In the genomic region with DNA sequence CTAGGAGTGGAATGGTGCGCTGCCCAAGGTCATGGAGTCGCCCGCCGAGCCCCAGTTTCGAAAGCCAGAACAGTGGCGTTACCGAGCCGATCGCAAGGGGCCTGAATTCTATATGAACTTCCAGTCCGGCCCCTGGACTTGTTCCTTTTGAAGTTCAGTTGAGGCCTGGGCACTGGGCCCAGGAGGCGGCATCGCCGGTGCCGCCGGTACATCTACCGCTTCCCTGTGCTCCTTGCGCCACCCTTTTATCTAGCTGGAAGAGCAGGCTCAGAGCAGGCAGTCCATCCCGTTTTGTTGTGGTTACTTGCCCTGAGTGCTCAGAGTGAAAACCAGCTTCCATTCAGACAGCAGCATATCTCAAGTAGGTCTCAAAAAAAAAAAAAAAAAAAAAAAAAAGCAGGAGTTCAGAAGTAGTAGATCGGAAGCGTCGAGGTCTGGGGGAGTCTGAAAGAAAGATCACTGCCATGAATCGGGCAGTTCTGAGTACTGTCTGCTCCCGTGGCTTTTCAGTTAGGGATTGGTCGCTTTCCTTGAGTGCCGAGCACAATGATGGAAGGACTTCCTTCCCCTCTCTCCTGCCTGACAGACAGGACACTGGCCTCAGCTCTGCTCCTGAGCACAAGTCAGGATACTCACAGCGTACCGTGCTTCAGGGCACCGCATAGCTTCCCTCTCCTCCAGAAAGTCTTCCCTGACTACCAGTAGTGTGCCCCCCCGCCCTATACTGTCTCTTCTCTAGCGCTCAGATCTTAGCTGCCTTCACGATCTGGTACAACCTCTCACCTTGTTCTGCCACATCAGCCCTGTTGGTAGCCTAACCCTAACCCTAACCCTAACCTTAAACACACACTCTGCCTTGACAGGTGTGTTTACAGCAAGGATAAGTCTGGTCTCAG, we compare ENCODE assay signal across 8 mouse cellular contexts. TPM values are rescaled to one million over a fixed set of nuclear protein-coding genes. Genes with fewer than 3 reads are reported as not detected.
DNase-seq lines count a peak whose midpoint lies in the region; ATAC-seq and TF ChIP-seq lines count a peak whose summit lies in the region.

No protein-coding gene starts in this region.

- TF ChIP-seq POLR2A in heart, adult 2 months (IDR thresholded peaks at IDR 0.05; ENCODE audit: insufficient read depth, low read depth, low read length), result no peak
- TF ChIP-seq POLR2A in bone marrow macrophage, adult 2 months (IDR thresholded peaks at IDR 0.05; ENCODE audit: borderline replicate concordance, low read depth, low read length), result no peak

- peaks cover 1% of the 10 kb centered on the region for H3K4me1 ChIP-seq in heart, adult 2 months (ENCODE audit: control insufficient read depth, insufficient read depth, low read length)
- H3K4me1 ChIP-seq in bone marrow macrophage, adult 2 months (ENCODE audit: control insufficient read depth, insufficient read depth, low read length), result peaks cover 3% of the 10 kb centered on the region; the same call in 1 of the 2 replicates
- H3K4me1 ChIP-seq in hindbrain, embryonic 14.5 days (replicated peaks; ENCODE audit: control insufficient read depth, insufficient read depth, low read length), result peaks cover 20% of the 10 kb centered on the region
- peaks cover 3% of the 10 kb centered on the region; the same call in 1 of the 2 replicates for H3K4me1 ChIP-seq in midbrain, embryonic 16.5 days (ENCODE audit: control insufficient read depth, insufficient read depth, low read length)

- ATAC-seq in hindbrain, embryonic 14.5 days (ENCODE audit: low FRiP score), result no peak
- peak; percentile 12; the same call in 1 of the 2 replicates for ATAC-seq in midbrain, embryonic 16.5 days

- no peak for TF ChIP-seq CTCF in heart, adult 2 months (IDR thresholded peaks at IDR 0.05)
- no peak for TF ChIP-seq CTCF in bone marrow macrophage, adult 2 months (IDR thresholded peaks at IDR 0.05; ENCODE audit: low read depth, low read length)

- intact Hi-C loops in heart, adult 2 months (cut with DNase I), result loop anchor here (10.0 kb wide), 1 partner anchor 99 kb away; the partner anchor contains the start of gene Rtf2

- 14% methylated on average over 31 of the region's 31 CpGs for WGBS in heart, adult 2 months
- 9% methylated on average over 31 of the region's 31 CpGs for WGBS in hindbrain, embryonic 14.5 days
- WGBS in midbrain, embryonic 16.5 days, result 11% methylated on average over 31 of the region's 31 CpGs

- no peaks in the 10 kb centered on the region for H3K79me2 ChIP-seq in heart, adult 2 months (replicated peaks; ENCODE audit: control insufficient read depth, insufficient read depth, low read length)

- no peaks in the 10 kb centered on the region for H3K9me3 ChIP-seq in hindbrain, embryonic 14.5 days (ENCODE audit: control insufficient read depth, low read length)
- H3K9me3 ChIP-seq in midbrain, embryonic 16.5 days (replicated peaks; ENCODE audit: control insufficient read depth, low read length, poor library complexity, severe bottlenecking), result no peaks in the 10 kb centered on the region

- H3K27ac ChIP-seq in heart, adult 2 months, result peak overlapping the region; percentile 65
- H3K27ac ChIP-seq in bone marrow macrophage, adult 2 months (ENCODE audit: insufficient read depth, low read depth, low read length), result no peak overlapping the region
- H3K27ac ChIP-seq in hindbrain, embryonic 14.5 days, result peak overlapping the region; percentile 47
- H3K27ac ChIP-seq in midbrain, embryonic 16.5 days (ENCODE audit: low read length), result peak overlapping the region; percentile 53; the same call in 1 of the 2 replicates

- peak overlapping the region; percentile 69 for H3K4me3 ChIP-seq in heart, adult 2 months
- H3K4me3 ChIP-seq in bone marrow macrophage, adult 2 months (ENCODE audit: insufficient read depth, low read length), result peak overlapping the region; percentile 94
- peak overlapping the region; percentile 78 for H3K4me3 ChIP-seq in hindbrain, embryonic 14.5 days (replicated peaks; ENCODE audit: low read length)
- peak overlapping the region; percentile 67 for H3K4me3 ChIP-seq in midbrain, embryonic 16.5 days (ENCODE audit: low read depth, low read length)

- TF ChIP-seq EP300 in heart, adult 2 months (IDR thresholded peaks at IDR 0.05; ENCODE audit: insufficient read depth, low read depth, low read length), result no peak

- no peaks in the 10 kb centered on the region for H3K36me3 ChIP-seq in heart, adult 2 months (ENCODE audit: control insufficient read depth, insufficient read depth, low read length)
- H3K36me3 ChIP-seq in hindbrain, embryonic 14.5 days (replicated peaks; ENCODE audit: control insufficient read depth, insufficient read depth), result no peaks in the 10 kb centered on the region
- no peaks in the 10 kb centered on the region for H3K36me3 ChIP-seq in midbrain, embryonic 16.5 days (ENCODE audit: control insufficient read depth, insufficient read depth, low read length)

- no peaks in the 10 kb centered on the region for H3K27me3 ChIP-seq in heart, adult 2 months (ENCODE audit: control insufficient read depth, insufficient read depth, low read length)
- no peaks in the 10 kb centered on the region for H3K27me3 ChIP-seq in hindbrain, embryonic 14.5 days (ENCODE audit: control insufficient read depth, insufficient read depth, low read length)
- no peaks in the 10 kb centered on the region for H3K27me3 ChIP-seq in midbrain, embryonic 16.5 days (ENCODE audit: control insufficient read depth, insufficient read depth, low read depth, low read length)

- peak overlapping the region; percentile 91 for H3K9ac ChIP-seq in heart, adult 2 months (ENCODE audit: low read depth, low read length)
- H3K9ac ChIP-seq in hindbrain, embryonic 14.5 days, result peak overlapping the region; percentile 72
- H3K9ac ChIP-seq in midbrain, embryonic 16.5 days (ENCODE audit: low read depth, low read length), result peak overlapping the region; percentile 75

- H3K4me2 ChIP-seq in hindbrain, embryonic 14.5 days (replicated peaks), result peak overlapping the region; percentile 100
- H3K4me2 ChIP-seq in midbrain, embryonic 16.5 days (ENCODE audit: low read length), result peak overlapping the region; percentile 98

- peak; percentile 54 to 55 for DNase-seq in heart, adult 2 months
- DNase-seq in heart, adult 11 months, result no peak
- peak; percentile 30 for DNase-seq in fat pad, adult 2 months (ENCODE audit: extremely low read depth, low read depth, low spot score)
- DNase-seq in hindbrain, embryonic 14.5 days (ENCODE audit: low spot score), result peak; percentile 43
- DNase-seq in liver, result peak; percentile 61
- peak; percentile 36 for DNase-seq in urinary bladder, adult 2 months (ENCODE audit: low spot score)

RNA-seq across cellular contexts. Expression of gene Fam210b, which starts 0.9 kb away (rescaled TPM):
- 1 to 10 TPM; 5.4 to 6.1 TPM for total RNA-seq in heart, adult 2 months (2021)
- polyA plus RNA-seq in heart, adult 2 months (2012; rRNA removed), result 6.4 and 9.4 TPM in 2 replicates
- 10.3 and 10.7 TPM in 2 replicates for polyA plus RNA-seq in bone marrow macrophage, adult 2 months (2012; ENCODE audit: insufficient read depth, insufficient read length, missing spikeins)
- 17.9 and 18.5 TPM in 2 replicates for polyA plus RNA-seq in hindbrain, embryonic 14.5 days (2014; fragmentation: Nextera tagmentation; extraction: Ambion mirVana)
- 21.2 and 24.0 TPM in 2 replicates for polyA plus RNA-seq in midbrain, embryonic 16.5 days (2015; fragmentation: Nextera tagmentation; extraction: Ambion mirVana)
- 20.6 and 22.6 TPM in 2 replicates for polyA plus RNA-seq in urinary bladder, adult 2 months (2012; rRNA removed)

RNA-seq across cellular contexts. Expression of gene Aurka, which starts 24.1 kb away (rescaled TPM):
- under 1 TPM; 0.42 to 0.45 TPM for total RNA-seq in heart, adult 2 months (2021)
- polyA plus RNA-seq in heart, adult 2 months (2012; rRNA removed), result 0.53 and 1.4 TPM in 2 replicates
- 22.3 and 24.7 TPM in 2 replicates for polyA plus RNA-seq in bone marrow macrophage, adult 2 months (2012; ENCODE audit: insufficient read depth, insufficient read length, missing spikeins)
- 18.8 and 19.9 TPM in 2 replicates for polyA plus RNA-seq in hindbrain, embryonic 14.5 days (2014; fragmentation: Nextera tagmentation; extraction: Ambion mirVana)
- 10.4 and 12.5 TPM in 2 replicates for polyA plus RNA-seq in midbrain, embryonic 16.5 days (2015; fragmentation: Nextera tagmentation; extraction: Ambion mirVana)
- 3.0 and 3.1 TPM in 2 replicates for polyA plus RNA-seq in urinary bladder, adult 2 months (2012; rRNA removed)

RNA-seq across cellular contexts. Expression of gene Cstf1, which starts 24.2 kb away (rescaled TPM):
- total RNA-seq in heart, adult 2 months (2021), result 10 to 100 TPM; 16.3 TPM
- 19.3 and 23.5 TPM in 2 replicates for polyA plus RNA-seq in heart, adult 2 months (2012; rRNA removed)
- 16.2 and 16.8 TPM in 2 replicates for polyA plus RNA-seq in bone marrow macrophage, adult 2 months (2012; ENCODE audit: insufficient read depth, insufficient read length, missing spikeins)
- polyA plus RNA-seq in hindbrain, embryonic 14.5 days (2014; fragmentation: Nextera tagmentation; extraction: Ambion mirVana), result 26.6 and 29.8 TPM in 2 replicates
- 23.4 and 25.2 TPM in 2 replicates for polyA plus RNA-seq in midbrain, embryonic 16.5 days (2015; fragmentation: Nextera tagmentation; extraction: Ambion mirVana)
- polyA plus RNA-seq in urinary bladder, adult 2 months (2012; rRNA removed), result 27.0 and 28.1 TPM in 2 replicates

RNA-seq across cellular contexts. Expression of gene Cass4, which starts 47.3 kb away (rescaled TPM):
- under 1 TPM; 0.36 to 0.57 TPM for total RNA-seq in heart, adult 2 months (2021)
- polyA plus RNA-seq in heart, adult 2 months (2012; rRNA removed), result 0.38 and 0.39 TPM in 2 replicates
- 1.8 and 2.2 TPM in 2 replicates for polyA plus RNA-seq in bone marrow macrophage, adult 2 months (2012; ENCODE audit: insufficient read depth, insufficient read length, missing spikeins)
- polyA plus RNA-seq in hindbrain, embryonic 14.5 days (2014; fragmentation: Nextera tagmentation; extraction: Ambion mirVana), result 0.05 and 0.27 TPM in 2 replicates
- polyA plus RNA-seq in midbrain, embryonic 16.5 days (2015; fragmentation: Nextera tagmentation; extraction: Ambion mirVana), result 0.11 and 0.16 TPM in 2 replicates
- 0.88 and 1.3 TPM in 2 replicates for polyA plus RNA-seq in urinary bladder, adult 2 months (2012; rRNA removed)
